Mouse (Mus musculus) B cell, adult 2 months (primary cell): Measurements from ENCODE around the gene Hdgfl3.
A peak's percentile ranks its signal among the peaks of the same experiment; 100 is the strongest.

ENCODE experiments used
- DNase-seq, 2 experiments: peaks; one replicate each; pipeline ENCODE4 v3.0.0; 2022

Gene Hdgfl3

GRCm38 (mm10) chr7:81934267-81934745 lies at the start of gene Hdgfl3:
Hdgfl3 (minus strand) TSS chr7:81934473.
- peak; percentile 43 to 48 for DNase-seq

- DNase-seq = no peak
Observed at GRCm38 (mm10) chr7:81983651-81984050, 49.4 kb upstream of the Hdgfl3 start.

- no peak for DNase-seq
Observed at GRCm38 (mm10) chr7:81978304-81978703, 44.0 kb upstream of the Hdgfl3 start.

- DNase-seq = no peak
Observed at GRCm38 (mm10) chr7:81974616-81975015, 40.3 kb upstream of the Hdgfl3 start.

GRCm38 (mm10) chr7:81973939-81974338 lies 39.7 kb upstream of the Hdgfl3 start:
- no peak for DNase-seq

- no peak for DNase-seq
Observed at GRCm38 (mm10) chr7:81973339-81973738, 39.1 kb upstream of the Hdgfl3 start.

- no peak for DNase-seq
Observed at GRCm38 (mm10) chr7:81968975-81969374, 34.7 kb upstream of the Hdgfl3 start.

GRCm38 (mm10) chr7:81968451-81968850 lies 34.2 kb upstream of the Hdgfl3 start:
- no peak for DNase-seq

GRCm38 (mm10) chr7:81966195-81966594 lies 31.9 kb upstream of the Hdgfl3 start:
- no peak for DNase-seq

GRCm38 (mm10) chr7:81959704-81960103 lies 25.4 kb upstream of the Hdgfl3 start:
- peak; percentile 50 for DNase-seq

- peak; percentile 17 to 30 for DNase-seq
Observed at GRCm38 (mm10) chr7:81954208-81954846, 20.1 kb upstream of the Hdgfl3 start.

GRCm38 (mm10) chr7:81950499-81950898 lies 16.2 kb upstream of the Hdgfl3 start:
- DNase-seq = no peak

- no peak for DNase-seq
Observed at GRCm38 (mm10) chr7:81945398-81945797, 11.1 kb upstream of the Hdgfl3 start.

- no peak for DNase-seq
Observed at GRCm38 (mm10) chr7:81934806-81935205, 533 bp upstream of the Hdgfl3 start.

GRCm38 (mm10) chr7:81933601-81934266 lies 539 bp downstream of the Hdgfl3 start:
- peak; percentile 44 to 48 for DNase-seq

GRCm38 (mm10) chr7:81933061-81933600 lies 1.1 kb downstream of the Hdgfl3 start:
- DNase-seq = peak in 1 of 2 experiments; percentile 23

GRCm38 (mm10) chr7:81932521-81933045 lies 1.7 kb downstream of the Hdgfl3 start:
- DNase-seq = peak in 1 of 2 experiments; percentile 12

GRCm38 (mm10) chr7:81928998-81929397 lies 5.3 kb downstream of the Hdgfl3 start:
- DNase-seq = no peak

GRCm38 (mm10) chr7:81921379-81921952 lies 12.8 kb downstream of the Hdgfl3 start:
- DNase-seq = peak; percentile 38 to 45

- DNase-seq = no peak
Observed at GRCm38 (mm10) chr7:81920314-81920713, 14.0 kb downstream of the Hdgfl3 start.

GRCm38 (mm10) chr7:81918316-81918715 lies 16.0 kb downstream of the Hdgfl3 start:
- no peak for DNase-seq

- no peak for DNase-seq
Observed at GRCm38 (mm10) chr7:81904926-81905325, 29.3 kb downstream of the Hdgfl3 start.

- no peak for DNase-seq
Observed at GRCm38 (mm10) chr7:81904094-81904493, 30.2 kb downstream of the Hdgfl3 start.
